Mouse (Mus musculus) cerebellum, adult 2 months (tissue): ENCODE data around the gene Med17. TPM values are rescaled to one million over a fixed set of nuclear protein-coding genes. Genes with fewer than 3 reads are reported as not detected.
A peak's percentile ranks its signal among the peaks of the same experiment; 100 is the strongest.

ENCODE experiments used
- DNase-seq, 2 experiments: peaks; one replicate each; pipeline ENCODE4 v3.0.0; 2021
- H3K27ac ChIP-seq: fragments of 200-500 bp; 2 replicates; pipeline ENCODE4 v1.5.1; 2012; ENCODE audit warnings: low read length, control low read depth, inconsistent platforms; ENCODE audit not compliant: insufficient read depth
- H3K27me3 ChIP-seq: fragments of 200-500 bp; 2 replicates; pipeline ENCODE4 v1.6.1; 2012; ENCODE audit warnings: inconsistent platforms, mild to moderate bottlenecking, low read length, moderate library complexity; ENCODE audit not compliant: control insufficient read depth, insufficient read depth
- H3K4me1 ChIP-seq: fragments of 200-500 bp; 2 replicates; pipeline ENCODE4 v1.6.1; 2011; ENCODE audit warnings: low read length; ENCODE audit not compliant: control insufficient read depth, insufficient read depth
- H3K4me3 ChIP-seq: fragments of 200-500 bp; replicated peaks from 2 replicates; pipeline ENCODE3; 2011; ENCODE audit warnings: mild to moderate bottlenecking, low read depth, low read length, control low read depth; ENCODE audit not compliant: insufficient read depth
- CTCF ChIP-seq: fragments of 200-500 bp; IDR thresholded peaks from 2 replicates; pipeline ENCODE4 v1.5.1; 2011; ENCODE audit warnings: low read depth, mild to moderate bottlenecking, control low read depth, low read length, moderate library complexity, borderline replicate concordance; ENCODE audit not compliant: insufficient read depth
- POLR2A ChIP-seq: fragments of 200-500 bp; IDR thresholded peaks from 2 replicates; pipeline ENCODE4 v1.6.1; 2011; ENCODE audit warnings: low read length, control low read depth, borderline replicate concordance; ENCODE audit not compliant: insufficient read depth
- WGBS: fragments of 180-500 bp; shearing (Covaris S2); methylation state at CpG from one replicate; pipeline ENCODE4 v1.1.7; 2018; 5-methylcytosine and 5-hydroxymethylcytosine counted together
- polyA plus RNA-seq: library from polyadenylated mRNA; depleted of rRNA; stranded (reverse); fragments of >200 nt; gene quantifications from 2 replicates; pipeline ENCODE4 v1.2.3, GENCODE M21; 2012

The Med17 gene
- polyA plus RNA-seq, 1 experiment, result 38.4 TPM

DNA sequence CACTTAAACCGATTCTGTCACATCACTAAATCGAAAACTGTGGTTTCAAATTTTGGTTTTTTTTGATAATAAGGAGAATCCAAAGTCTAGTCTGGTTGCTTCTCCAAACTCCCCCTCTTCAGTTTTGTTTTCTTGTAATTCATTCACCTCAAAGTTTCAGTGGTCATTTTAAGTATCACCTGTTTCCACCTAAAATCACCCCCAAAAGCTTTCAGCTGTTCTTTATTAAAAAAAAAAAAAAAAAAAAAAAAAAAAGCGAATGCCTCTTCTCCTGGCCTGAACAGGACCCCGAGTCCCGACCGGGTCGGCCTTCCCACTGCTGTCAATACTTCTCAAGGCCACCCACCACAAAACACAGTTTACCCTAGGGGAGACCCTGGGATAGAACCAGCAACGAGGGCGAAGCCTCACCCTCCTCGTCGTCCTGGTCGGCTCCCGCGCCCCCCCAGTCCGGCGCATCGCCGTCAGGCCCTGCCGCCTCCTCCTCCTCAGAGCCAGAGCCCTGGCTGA is 537 bp downstream of the Med17 start:
- H3K4me1 ChIP-seq, result peaks cover 6% of the 10 kb centered on the region; the same call in 1 of the 2 replicates
- no peak for DNase-seq
- TF ChIP-seq CTCF (no peak), POLR2A (no peak)
- no peaks in the 10 kb centered on the region for H3K27me3 ChIP-seq
- WGBS, result 8% methylated on average over 18 of the region's 19 CpGs
- H3K27ac ChIP-seq, result peak overlapping the region; percentile 70
- peak overlapping the region; percentile 90 for H3K4me3 ChIP-seq

GRCm38 (mm10) chr9:15278343-15278742 is 1.4 kb downstream of the Med17 start:
- no peak overlapping the region for H3K4me3 ChIP-seq
- no peak overlapping the region for H3K27ac ChIP-seq
- TF ChIP-seq POLR2A, result no peak
- TF ChIP-seq CTCF, result no peak
- WGBS, result 95% methylated on average over 3 of the region's 3 CpGs
- H3K27me3 ChIP-seq, result no peaks in the 10 kb centered on the region
- peaks cover 6% of the 10 kb centered on the region; the same call in 1 of the 2 replicates for H3K4me1 ChIP-seq
- DNase-seq, result no peak

- no peak for TF ChIP-seq POLR2A
- no peak for TF ChIP-seq CTCF
- Histone ChIP-seq H3K27me3 (no peaks in the 10 kb centered on the region), H3K4me3 (no peak overlapping the region), H3K27ac (no peak overlapping the region), H3K4me1 (peaks cover 6% of the 10 kb centered on the region; the same call in 1 of the 2 replicates)
- WGBS, result 97% methylated on average over 4 of the region's 4 CpGs
- no peak for DNase-seq
Observed at GRCm38 (mm10) chr9:15276855-15277254, 2.9 kb downstream of the Med17 start.

GRCm38 (mm10) chr9:15273981-15274380 is 5.8 kb downstream of the Med17 start:
- H3K4me3 ChIP-seq, result no peak overlapping the region
- 96% methylated on average over 2 of the region's 2 CpGs for WGBS
- no peak overlapping the region for H3K27ac ChIP-seq
- DNase-seq, result no peak
- H3K27me3 ChIP-seq, result no peaks in the 10 kb centered on the region
- TF ChIP-seq CTCF, result no peak
- no peak for TF ChIP-seq POLR2A
- peaks cover 2% of the 10 kb centered on the region; the same call in 1 of the 2 replicates for H3K4me1 ChIP-seq

- DNase-seq, result peak; percentile 58 to 76
- H3K4me3 ChIP-seq, result no peak overlapping the region
- peaks cover 11% of the 10 kb centered on the region for H3K4me1 ChIP-seq
- TF ChIP-seq CTCF (no peak), POLR2A (no peak)
- H3K27me3 ChIP-seq, result no peaks in the 10 kb centered on the region
- WGBS, result 13% methylated on average over 10 of the region's 10 CpGs
- no peak overlapping the region for H3K27ac ChIP-seq
Observed at GRCm38 (mm10) chr9:15263487-15263886, 16.2 kb downstream of the Med17 start.

DNA sequence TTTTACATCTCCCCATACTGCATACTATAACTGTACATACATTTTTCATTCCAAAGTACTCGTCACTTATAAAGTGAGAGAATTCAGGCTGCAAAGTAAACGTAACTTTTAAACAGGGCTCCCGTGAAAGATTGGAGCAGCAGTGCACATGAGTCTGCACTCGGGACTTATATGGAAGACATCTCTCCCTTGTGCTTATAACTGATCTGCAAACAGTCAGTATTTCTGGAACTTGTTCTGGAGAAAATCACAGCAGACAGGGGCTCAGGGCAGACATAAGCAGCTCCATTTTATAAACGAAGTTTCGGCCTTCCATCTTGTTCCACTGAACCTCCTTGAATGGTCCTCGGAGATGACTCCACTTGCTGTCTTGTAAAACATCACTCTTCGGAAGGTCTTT is 17.8 kb downstream of the Med17 start:
- 96% methylated on average over 8 of the region's 8 CpGs for WGBS
- TF ChIP-seq CTCF (no peak), POLR2A (no peak)
- H3K27me3 ChIP-seq, result no peaks in the 10 kb centered on the region
- no peak overlapping the region for H3K4me3 ChIP-seq
- no peak overlapping the region for H3K27ac ChIP-seq
- H3K4me1 ChIP-seq, result peaks cover 11% of the 10 kb centered on the region
- no peak for DNase-seq

- no peaks in the 10 kb centered on the region for H3K4me1 ChIP-seq
- 80% methylated on average over 3 of the region's 3 CpGs for WGBS
- no peak overlapping the region for H3K4me3 ChIP-seq
- no peak for TF ChIP-seq POLR2A
- no peak for TF ChIP-seq CTCF
- no peak overlapping the region for H3K27ac ChIP-seq
- no peaks in the 10 kb centered on the region for H3K27me3 ChIP-seq
- DNase-seq, result no peak
Observed at GRCm38 (mm10) chr9:15256214-15256613, 23.5 kb downstream of the Med17 start.

- no peak for DNase-seq
- 86% methylated on average over 7 of the region's 7 CpGs for WGBS
- Histone ChIP-seq H3K27ac (no peak overlapping the region), H3K4me3 (no peak overlapping the region), H3K4me1 (no peaks in the 10 kb centered on the region), H3K27me3 (no peaks in the 10 kb centered on the region)
- no peak for TF ChIP-seq CTCF
- no peak for TF ChIP-seq POLR2A
Observed at GRCm38 (mm10) chr9:15254501-15254900, 25.2 kb downstream of the Med17 start.
